Mouse (Mus musculus) G1E (cell line): ENCODE measurements around the gene Wfdc17.

Experiments used
- CTCF ChIP-seq: IDR thresholded peaks from 2 replicates; pipeline ENCODE4 v1.5.1; 2012; ENCODE audit warnings: low read depth, low read length, inconsistent platforms, mixed read lengths
- GATA1 ChIP-seq: IDR thresholded peaks from 2 replicates; pipeline ENCODE4 v1.6.1; 2012; ENCODE audit warnings: borderline replicate concordance, low read length, inconsistent platforms, mixed read lengths
- GATA2 ChIP-seq: IDR thresholded peaks from 2 replicates; pipeline ENCODE4 v1.6.1; 2012; ENCODE audit warnings: low read depth, low read length, inconsistent platforms, borderline replicate concordance
- POLR2AphosphoS5 ChIP-seq: IDR thresholded peaks from 2 replicates; pipeline ENCODE4 v1.6.1; 2012; ENCODE audit warnings: low read depth, low read length, inconsistent platforms; ENCODE audit not compliant: insufficient replicate concordance

DNA sequence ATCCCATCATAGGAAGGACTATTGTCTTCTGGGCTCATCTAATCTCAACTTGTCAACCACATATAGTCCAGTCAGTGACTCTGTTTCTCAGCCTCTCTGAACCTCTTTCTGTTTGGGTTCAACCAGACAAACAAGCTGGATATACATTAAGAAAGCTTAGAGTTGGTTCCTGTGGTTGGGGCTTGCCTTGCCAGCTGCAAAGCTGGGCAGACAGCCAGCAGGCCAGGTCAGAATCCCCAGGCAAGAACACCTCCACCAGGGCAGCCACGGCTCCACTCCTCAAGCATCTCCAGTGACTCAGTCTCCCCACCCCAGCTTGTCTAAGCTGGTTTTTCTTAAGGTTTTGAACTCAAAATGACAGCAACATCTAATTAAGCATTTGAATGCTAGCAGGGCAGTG, 8.9 kb downstream of the Wfdc17 start:
- TF ChIP-seq GATA1 (no peak), CTCF (no peak), GATA2 (no peak), POLR2AphosphoS5 (no peak)
